Mouse (Mus musculus): Measurements from ENCODE around the gene Olfr846. TPM values are rescaled to one million over a fixed set of nuclear protein-coding genes. Genes with fewer than 3 reads are reported as not detected.

The Olfr846 gene
- not detected in 2 replicates for polyA plus RNA-seq (2012; rRNA removed)

DNA sequence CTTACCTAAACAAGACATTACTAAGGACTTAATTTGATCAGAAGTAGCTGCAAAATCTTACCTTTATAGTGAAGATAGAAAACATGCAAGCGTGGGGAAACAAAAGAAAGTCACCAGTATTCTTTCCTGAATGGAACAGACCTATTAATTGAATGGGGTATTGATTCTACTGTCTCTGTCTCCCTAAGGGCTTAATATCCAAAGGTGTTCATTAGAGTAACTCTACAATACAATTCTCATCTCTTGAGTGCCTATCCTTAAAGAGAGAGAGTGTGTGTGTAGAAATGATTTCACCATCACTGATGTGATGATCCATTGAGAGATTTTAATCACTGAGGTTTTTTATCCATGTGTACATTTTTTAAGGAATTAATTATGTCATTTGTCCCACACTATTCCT, at the start of gene Olfr846:
Gene Olfr846, minus strand, starts transcription at position 101 of the 400 bp plus-strand sequence.

DNA sequence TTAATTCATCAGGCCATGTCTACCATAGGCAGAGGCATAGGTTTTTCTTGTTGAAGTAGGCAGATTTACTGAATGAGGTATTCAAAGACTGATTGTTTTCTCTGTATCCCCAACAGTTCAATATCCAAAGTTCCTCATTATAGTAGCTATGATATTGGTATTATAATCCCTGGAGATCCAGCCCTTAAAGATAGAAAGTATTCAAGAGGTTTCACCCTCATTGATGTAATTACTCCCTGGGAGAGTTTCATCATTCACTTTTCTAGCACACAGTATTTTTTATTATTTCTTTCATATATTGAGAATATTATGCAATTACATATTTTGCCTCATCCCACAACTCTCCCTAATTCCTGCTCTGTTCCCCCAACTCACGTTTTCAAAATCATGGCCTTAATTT, 14.8 kb upstream of the Olfr846 start, which contains the start of gene Olfr847:
Gene Olfr847, minus strand, starts transcription at position 101 of the 400 bp plus-strand sequence.

DNA sequence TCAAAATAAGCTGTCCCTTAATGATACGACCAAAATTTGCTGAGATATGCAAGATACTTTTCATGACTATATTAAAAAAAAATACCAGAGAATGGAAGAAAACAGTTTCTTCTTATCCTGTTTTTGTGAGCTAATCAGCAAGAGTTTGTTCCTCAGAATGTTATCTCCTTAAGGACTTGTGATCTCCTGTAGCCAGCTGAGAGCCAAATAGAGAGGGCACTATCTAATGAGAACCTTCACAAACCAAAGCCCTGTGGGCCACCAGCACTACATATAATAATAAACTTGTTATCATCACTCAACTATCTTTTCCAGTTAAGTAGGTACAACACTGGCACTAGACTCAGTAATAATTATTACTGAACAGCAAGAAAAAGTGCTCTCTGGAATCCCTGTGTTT, 27.6 kb downstream of the Olfr846 start, which contains the start of gene Olfr845:
Gene Olfr845, plus strand, starts transcription at position 301 of the 400 bp plus-strand sequence.

DNA sequence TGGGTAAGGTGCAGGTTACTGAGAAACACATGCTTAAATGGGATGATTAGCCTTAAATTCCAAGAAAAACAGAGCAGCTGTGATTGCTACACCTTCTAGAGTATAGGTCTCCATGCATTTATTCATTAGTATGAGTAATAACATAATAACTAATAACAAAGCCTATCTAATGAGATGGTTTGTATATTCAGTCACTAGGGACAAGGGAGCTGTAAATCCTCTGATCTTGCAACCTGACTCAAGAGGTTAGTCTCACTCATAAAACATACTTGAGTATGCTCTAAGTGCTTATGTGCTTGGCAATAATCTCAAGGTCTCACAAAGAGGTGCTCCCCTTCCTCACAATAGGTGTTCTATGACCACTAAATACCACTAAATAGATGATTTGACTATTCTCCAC, 47.8 kb downstream of the Olfr846 start, which contains the start of gene Olfr844:
Gene Olfr844, plus strand, starts transcription at position 301 of the 400 bp plus-strand sequence.

Other genes with a start within 250 kb of the Olfr846 start
- not detected in 2 replicates for gene Olfr836, start 243.6 kb downstream of the Olfr846 start, polyA plus RNA-seq (2012; rRNA removed)
- not detected in 2 replicates for gene Olfr837, start 227.7 kb downstream of the Olfr846 start, polyA plus RNA-seq (2012; rRNA removed)
- gene Olfr839-ps1, start 186.7 kb downstream of the Olfr846 start, polyA plus RNA-seq (2012; rRNA removed): not detected in 2 replicates
- gene Olfr843, start 112.0 kb downstream of the Olfr846 start, polyA plus RNA-seq (2012; rRNA removed): not detected in 2 replicates
- not detected in 2 replicates for gene Olfr844, start 47.7 kb downstream of the Olfr846 start, polyA plus RNA-seq (2012; rRNA removed)
- not detected in 2 replicates for gene Olfr845, start 27.5 kb downstream of the Olfr846 start, polyA plus RNA-seq (2012; rRNA removed)
- not detected in 2 replicates for gene Olfr847, start 14.7 kb upstream of the Olfr846 start, polyA plus RNA-seq (2012; rRNA removed)
- gene Olfr849, start 76.3 kb upstream of the Olfr846 start, polyA plus RNA-seq (2012; rRNA removed): not detected in 2 replicates
- gene Olfr850, start 114.2 kb upstream of the Olfr846 start, polyA plus RNA-seq (2012; rRNA removed): not detected in 2 replicates
- not detected in 2 replicates for gene Olfr851, start 129.3 kb upstream of the Olfr846 start, polyA plus RNA-seq (2012; rRNA removed)
- gene Olfr853, start 177.1 kb upstream of the Olfr846 start, polyA plus RNA-seq (2012; rRNA removed): not detected in 2 replicates
- not detected in 2 replicates for gene Olfr854, start 203.4 kb upstream of the Olfr846 start, polyA plus RNA-seq (2012; rRNA removed)
- gene Olfr855, start 218.6 kb upstream of the Olfr846 start, polyA plus RNA-seq (2012; rRNA removed): not detected in 2 replicates